Mouse (Mus musculus): ENCODE measurements at regions not wholly inside any gene's neighbourhood (a gene's known extent, or its start where the extent isn't known, plus 50 kb on each side); places are given as distances from the start of the nearest gene placed in this dataset.

- Histone ChIP-seq H3K4me2 (ENCODE audit: low read depth) (no peak overlapping the region), H3K27me3 (ENCODE audit: control insufficient read depth, insufficient read depth, insufficient read length) (no peaks in the 10 kb centered on the region), H3K79me2 (ENCODE audit: control insufficient read depth, insufficient read depth) (no peaks in the 10 kb centered on the region), H3ac (ENCODE audit: control insufficient read depth, insufficient read length) (no peak overlapping the region), H3K4me3 (no peak overlapping the region), H3K36me3 (ENCODE audit: control insufficient read depth, insufficient read depth) (no peaks in the 10 kb centered on the region)
- no peak for TF ChIP-seq E2F4 (IDR thresholded peaks at IDR 0.05; ENCODE audit: insufficient read depth)
- no peak for TF ChIP-seq TCF3 (IDR thresholded peaks at IDR 0.05; ENCODE audit: insufficient read length, low read depth)
- no peak for TF ChIP-seq USF1 (IDR thresholded peaks at IDR 0.05; ENCODE audit: low read depth)
- no peak for TF ChIP-seq MYOG (IDR thresholded peaks at IDR 0.05; ENCODE audit: control insufficient read depth in 1 of 3, insufficient read depth in 1 of 3, insufficient read length in 2 of 3, low read depth in 2 of 3)
- TF ChIP-seq POLR2A (IDR thresholded peaks at IDR 0.05; ENCODE audit: insufficient read length, low read depth), result no peak
- TF ChIP-seq TCF12 (IDR thresholded peaks at IDR 0.05; ENCODE audit: insufficient read depth, poor library complexity, severe bottlenecking), result no peak
- TF ChIP-seq MYOD1 (IDR thresholded peaks at IDR 0.05; ENCODE audit: control insufficient read depth in 1 of 3, insufficient read length in 2 of 3, low read depth in 2 of 3), result no peak
- no peak for TF ChIP-seq SRF (IDR thresholded peaks at IDR 0.05; ENCODE audit: control insufficient read depth, insufficient read length, low read depth)
- no peak for TF ChIP-seq POLR2AphosphoS2 (IDR thresholded peaks at IDR 0.05; ENCODE audit: insufficient read length, low read depth)
- no peak for TF ChIP-seq MAX (IDR thresholded peaks at IDR 0.05; ENCODE audit: low read depth)
- no peak for TF ChIP-seq REST (IDR thresholded peaks at IDR 0.05; ENCODE audit: insufficient read depth, insufficient read length)
- no peak for TF ChIP-seq CEBPB (IDR thresholded peaks at IDR 0.05; ENCODE audit: insufficient read depth, poor library complexity, severe bottlenecking)
Observed at GRCm38 (mm10) chr13:29015605-29015994, 62.1 kb upstream of the Sox4 start.

- no peak overlapping the region for H3K4me3 ChIP-seq
- H3ac ChIP-seq (ENCODE audit: control insufficient read depth, insufficient read length), result no peak overlapping the region
- TF ChIP-seq POLR2A (IDR thresholded peaks at IDR 0.05; ENCODE audit: insufficient read length, low read depth) (no peak), USF1 (IDR thresholded peaks at IDR 0.05; ENCODE audit: low read depth) (no peak), SRF (IDR thresholded peaks at IDR 0.05; ENCODE audit: control insufficient read depth, insufficient read length, low read depth) (no peak), CEBPB (IDR thresholded peaks at IDR 0.05; ENCODE audit: insufficient read depth, poor library complexity, severe bottlenecking) (no peak), MYOD1 (IDR thresholded peaks at IDR 0.05; ENCODE audit: control insufficient read depth in 1 of 3, insufficient read length in 2 of 3, low read depth in 2 of 3) (no peak), E2F4 (IDR thresholded peaks at IDR 0.05; ENCODE audit: insufficient read depth) (no peak), POLR2AphosphoS2 (IDR thresholded peaks at IDR 0.05; ENCODE audit: insufficient read length, low read depth) (no peak), TCF12 (IDR thresholded peaks at IDR 0.05; ENCODE audit: insufficient read depth, poor library complexity, severe bottlenecking) (no peak), REST (IDR thresholded peaks at IDR 0.05; ENCODE audit: insufficient read depth, insufficient read length) (no peak), MYOG (IDR thresholded peaks at IDR 0.05; ENCODE audit: control insufficient read depth in 1 of 3, insufficient read depth in 1 of 3, insufficient read length in 2 of 3, low read depth in 2 of 3) (no peak), MAX (IDR thresholded peaks at IDR 0.05; ENCODE audit: low read depth) (no peak), TCF3 (IDR thresholded peaks at IDR 0.05; ENCODE audit: insufficient read length, low read depth) (no peak)
- H3K4me2 ChIP-seq (ENCODE audit: low read depth), result no peak overlapping the region
- no peaks in the 10 kb centered on the region for H3K79me2 ChIP-seq (ENCODE audit: control insufficient read depth, insufficient read depth)
- H3K27me3 ChIP-seq (ENCODE audit: control insufficient read depth, insufficient read depth, insufficient read length), result no peaks in the 10 kb centered on the region
- no peaks in the 10 kb centered on the region for H3K36me3 ChIP-seq (ENCODE audit: control insufficient read depth, insufficient read depth)
Observed at GRCm38 (mm10) chr13:29014827-29015604, 61.5 kb upstream of the Sox4 start.

GRCm38 (mm10) chr13:29014066-29014826 is 60.7 kb upstream of the Sox4 start:
- Histone ChIP-seq H3K36me3 (ENCODE audit: control insufficient read depth, insufficient read depth) (no peaks in the 10 kb centered on the region), H3ac (ENCODE audit: control insufficient read depth, insufficient read length) (no peak overlapping the region), H3K4me3 (no peak overlapping the region), H3K79me2 (ENCODE audit: control insufficient read depth, insufficient read depth) (no peaks in the 10 kb centered on the region), H3K4me2 (ENCODE audit: low read depth) (no peak overlapping the region), H3K27me3 (ENCODE audit: control insufficient read depth, insufficient read depth, insufficient read length) (no peaks in the 10 kb centered on the region)
- TF ChIP-seq MAX (IDR thresholded peaks at IDR 0.05; ENCODE audit: low read depth), result no peak
- TF ChIP-seq TCF12 (IDR thresholded peaks at IDR 0.05; ENCODE audit: insufficient read depth, poor library complexity, severe bottlenecking), result no peak
- no peak for TF ChIP-seq TCF3 (IDR thresholded peaks at IDR 0.05; ENCODE audit: insufficient read length, low read depth)
- TF ChIP-seq MYOD1 (IDR thresholded peaks at IDR 0.05; ENCODE audit: control insufficient read depth in 1 of 3, insufficient read length in 2 of 3, low read depth in 2 of 3), result no peak
- TF ChIP-seq SRF (IDR thresholded peaks at IDR 0.05; ENCODE audit: control insufficient read depth, insufficient read length, low read depth), result no peak
- TF ChIP-seq E2F4 (IDR thresholded peaks at IDR 0.05; ENCODE audit: insufficient read depth), result no peak
- no peak for TF ChIP-seq POLR2A (IDR thresholded peaks at IDR 0.05; ENCODE audit: insufficient read length, low read depth)
- no peak for TF ChIP-seq REST (IDR thresholded peaks at IDR 0.05; ENCODE audit: insufficient read depth, insufficient read length)
- TF ChIP-seq USF1 (IDR thresholded peaks at IDR 0.05; ENCODE audit: low read depth), result no peak
- TF ChIP-seq POLR2AphosphoS2 (IDR thresholded peaks at IDR 0.05; ENCODE audit: insufficient read length, low read depth), result no peak
- no peak for TF ChIP-seq CEBPB (IDR thresholded peaks at IDR 0.05; ENCODE audit: insufficient read depth, poor library complexity, severe bottlenecking)
- no peak for TF ChIP-seq MYOG (IDR thresholded peaks at IDR 0.05; ENCODE audit: control insufficient read depth in 1 of 3, insufficient read depth in 1 of 3, insufficient read length in 2 of 3, low read depth in 2 of 3)

- no peaks in the 10 kb centered on the region for H3K27me3 ChIP-seq (ENCODE audit: control insufficient read depth, insufficient read depth, insufficient read length)
- TF ChIP-seq TCF3 (IDR thresholded peaks at IDR 0.05; ENCODE audit: insufficient read length, low read depth), result no peak
- no peak for TF ChIP-seq REST (IDR thresholded peaks at IDR 0.05; ENCODE audit: insufficient read depth, insufficient read length)
- no peak for TF ChIP-seq USF1 (IDR thresholded peaks at IDR 0.05; ENCODE audit: low read depth)
- no peak for TF ChIP-seq CEBPB (IDR thresholded peaks at IDR 0.05; ENCODE audit: insufficient read depth, poor library complexity, severe bottlenecking)
- no peak for TF ChIP-seq MYOG (IDR thresholded peaks at IDR 0.05; ENCODE audit: control insufficient read depth in 1 of 3, insufficient read depth in 1 of 3, insufficient read length in 2 of 3, low read depth in 2 of 3)
- no peak for TF ChIP-seq POLR2AphosphoS2 (IDR thresholded peaks at IDR 0.05; ENCODE audit: insufficient read length, low read depth)
- no peak for TF ChIP-seq SRF (IDR thresholded peaks at IDR 0.05; ENCODE audit: control insufficient read depth, insufficient read length, low read depth)
- no peak for TF ChIP-seq TCF12 (IDR thresholded peaks at IDR 0.05; ENCODE audit: insufficient read depth, poor library complexity, severe bottlenecking)
- no peak for TF ChIP-seq MAX (IDR thresholded peaks at IDR 0.05; ENCODE audit: low read depth)
- TF ChIP-seq POLR2A (IDR thresholded peaks at IDR 0.05; ENCODE audit: insufficient read length, low read depth), result no peak
- H3K79me2 ChIP-seq (ENCODE audit: control insufficient read depth, insufficient read depth), result no peaks in the 10 kb centered on the region
Observed at GRCm38 (mm10) chr13:29006467-29006866, 53.0 kb upstream of the Sox4 start.

More at GRCm38 (mm10) chr13:29006467-29006866, 53.0 kb upstream of the Sox4 start:
- H3K4me3 ChIP-seq, result no peak overlapping the region
- H3K36me3 ChIP-seq (ENCODE audit: control insufficient read depth, insufficient read depth), result no peaks in the 10 kb centered on the region
- H3ac ChIP-seq (ENCODE audit: control insufficient read depth, insufficient read length), result no peak overlapping the region
- no peak overlapping the region for H3K4me2 ChIP-seq (ENCODE audit: low read depth)
